Mouse (Mus musculus): ENCODE results near the gene Fancc. TPM values are rescaled to one million over a fixed set of nuclear protein-coding genes. Genes with fewer than 3 reads are reported as not detected.

Gene Fancc
- total and polyA plus RNA-seq, 2 experiments from 2014 or later, result 8.0 to 12.2 TPM

DNA sequence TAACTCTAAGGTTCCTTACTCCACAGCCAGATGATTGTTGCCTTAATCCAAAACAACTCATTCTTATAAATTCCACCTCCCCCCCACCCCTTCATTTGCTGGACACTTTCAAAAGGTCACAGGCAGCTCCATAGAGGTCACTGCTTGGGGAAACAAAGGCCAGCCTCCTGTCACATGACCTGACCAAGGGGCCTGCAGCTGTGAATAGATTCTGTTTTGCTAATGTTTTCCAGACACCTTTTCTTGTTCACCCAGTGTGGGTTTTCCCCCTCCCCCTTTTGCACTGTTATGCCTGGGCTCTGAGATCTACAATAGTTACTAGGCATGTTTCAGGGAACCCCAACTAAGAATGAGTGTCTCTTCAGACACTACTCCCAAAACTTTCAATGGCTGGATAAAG, 44.4 kb upstream of the Fancc start:
- H3K9me3 ChIP-seq (ENCODE audit: low read length), result no peaks in the 10 kb centered on the region
- no peak for TF ChIP-seq CTCF (IDR thresholded peaks at IDR 0.05; ENCODE audit: low read depth)
- H3K4me1 ChIP-seq (ENCODE audit: insufficient read depth), result peaks cover 3% of the 10 kb centered on the region; the same call in 1 of the 2 replicates
- peaks cover 58% of the 10 kb centered on the region for H3K36me3 ChIP-seq (ENCODE audit: insufficient read depth)
- DNase-seq (no peak), ATAC-seq (no peak)
- H3K4me3 ChIP-seq (ENCODE audit: low read depth, low read length), result no peak overlapping the region
- no peaks in the 10 kb centered on the region for H3K27me3 ChIP-seq (ENCODE audit: insufficient read depth, low read length)
- no peak overlapping the region for H3K4me2 ChIP-seq (ENCODE audit: low read depth)
- H3K27ac ChIP-seq (ENCODE audit: low read depth, low read length), result no peak overlapping the region
- H3K9ac ChIP-seq, result no peak overlapping the region

GRCm38 (mm10) chr13:63540584-63540983, 43.5 kb upstream of the Fancc start:
- DNase-seq (no peak), ATAC-seq (no peak)
- peaks cover 65% of the 10 kb centered on the region for H3K36me3 ChIP-seq (ENCODE audit: insufficient read depth)
- H3K27ac ChIP-seq (ENCODE audit: low read depth, low read length), result no peak overlapping the region
- peaks cover 3% of the 10 kb centered on the region; the same call in 1 of the 2 replicates for H3K4me1 ChIP-seq (ENCODE audit: insufficient read depth)
- no peak overlapping the region for H3K9ac ChIP-seq
- H3K9me3 ChIP-seq (ENCODE audit: low read length), result no peaks in the 10 kb centered on the region
- WGBS, result 74% methylated on average over 12 of the region's 12 CpGs
- TF ChIP-seq CTCF (IDR thresholded peaks at IDR 0.05; ENCODE audit: low read depth), result no peak
- H3K27me3 ChIP-seq (ENCODE audit: insufficient read depth, low read length), result no peaks in the 10 kb centered on the region
- H3K4me3 ChIP-seq (ENCODE audit: low read depth, low read length), result no peak overlapping the region
- no peak overlapping the region for H3K4me2 ChIP-seq (ENCODE audit: low read depth)

GRCm38 (mm10) chr13:63534981-63535380, 37.9 kb upstream of the Fancc start:
- Histone ChIP-seq H3K9ac (no peak overlapping the region), H3K27me3 (ENCODE audit: insufficient read depth, low read length) (no peaks in the 10 kb centered on the region), H3K4me2 (ENCODE audit: low read depth) (no peak overlapping the region), H3K4me1 (ENCODE audit: insufficient read depth) (no peaks in the 10 kb centered on the region), H3K9me3 (ENCODE audit: low read length) (no peaks in the 10 kb centered on the region), H3K36me3 (ENCODE audit: insufficient read depth) (peaks cover 80% of the 10 kb centered on the region), H3K27ac (ENCODE audit: low read depth, low read length) (no peak overlapping the region), H3K4me3 (ENCODE audit: low read depth, low read length) (no peak overlapping the region)
- 88% methylated on average over 4 of the region's 4 CpGs for WGBS
- no peak for TF ChIP-seq CTCF (IDR thresholded peaks at IDR 0.05; ENCODE audit: low read depth)
- no peak for ATAC-seq
- no peak for DNase-seq

- Histone ChIP-seq H3K27me3 (ENCODE audit: insufficient read depth, low read length) (no peaks in the 10 kb centered on the region), H3K4me1 (ENCODE audit: insufficient read depth) (peaks cover 6% of the 10 kb centered on the region; the same call in 1 of the 2 replicates), H3K9me3 (ENCODE audit: low read length) (no peaks in the 10 kb centered on the region), H3K4me2 (ENCODE audit: low read depth) (no peak overlapping the region), H3K36me3 (ENCODE audit: insufficient read depth) (peaks cover 52% of the 10 kb centered on the region), H3K9ac (no peak overlapping the region), H3K27ac (ENCODE audit: low read depth, low read length) (no peak overlapping the region), H3K4me3 (ENCODE audit: low read depth, low read length) (no peak overlapping the region)
- DNase-seq (no peak), ATAC-seq (no peak)
- no peak for TF ChIP-seq CTCF (IDR thresholded peaks at IDR 0.05; ENCODE audit: low read depth)
- 61% methylated on average over 9 of the region's 9 CpGs for WGBS
Measured at GRCm38 (mm10) chr13:63530857-63531256, 33.8 kb upstream of the Fancc start.

GRCm38 (mm10) chr13:63530371-63530764, 33.3 kb upstream of the Fancc start:
- Histone ChIP-seq H3K4me1 (ENCODE audit: insufficient read depth) (peaks cover 6% of the 10 kb centered on the region; the same call in 1 of the 2 replicates), H3K9me3 (ENCODE audit: low read length) (no peaks in the 10 kb centered on the region), H3K4me2 (ENCODE audit: low read depth) (no peak overlapping the region), H3K36me3 (ENCODE audit: insufficient read depth) (peaks cover 49% of the 10 kb centered on the region), H3K9ac (no peak overlapping the region), H3K4me3 (ENCODE audit: low read depth, low read length) (no peak overlapping the region), H3K27ac (ENCODE audit: low read depth, low read length) (no peak overlapping the region), H3K27me3 (ENCODE audit: insufficient read depth, low read length) (no peaks in the 10 kb centered on the region)
- no peak for TF ChIP-seq CTCF (IDR thresholded peaks at IDR 0.05; ENCODE audit: low read depth)
- DNase-seq (no peak), ATAC-seq (no peak)
- WGBS, result 43% methylated on average over 3 of the region's 3 CpGs

DNA sequence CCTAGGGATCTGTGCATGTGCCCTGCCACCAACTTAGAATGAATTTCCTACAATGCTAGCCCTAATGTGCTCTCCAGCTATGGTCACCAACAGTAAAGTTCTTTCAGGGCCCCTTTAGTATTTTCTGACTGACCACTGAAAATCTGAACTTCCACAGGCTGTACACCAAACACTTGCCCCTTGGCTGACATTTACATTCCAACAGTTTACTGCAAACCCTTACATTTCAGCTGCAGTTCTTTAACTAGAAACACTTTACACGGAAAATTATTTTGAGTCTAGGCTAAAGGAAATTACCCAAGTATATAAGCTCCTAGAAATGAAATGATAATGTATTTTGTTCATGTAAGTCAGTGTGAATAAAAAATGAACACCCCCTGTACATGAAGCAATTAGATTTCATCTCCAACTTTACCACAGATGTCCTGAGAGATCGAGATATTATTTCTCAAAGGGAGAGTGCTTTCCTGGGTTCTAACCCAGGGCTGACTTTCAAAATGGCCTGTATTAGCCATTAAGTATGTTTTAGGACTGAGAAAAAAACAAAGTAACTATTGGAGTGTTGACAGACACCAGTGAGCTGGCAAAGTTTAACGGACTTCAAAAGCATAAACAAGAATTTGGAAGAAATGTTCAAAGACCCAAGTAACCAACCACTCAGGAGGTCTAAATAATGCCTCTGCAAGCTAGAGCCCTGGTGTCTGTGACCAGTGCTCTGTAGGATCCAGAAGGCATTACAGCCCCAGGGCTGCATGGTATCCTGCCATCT, 32.7 kb upstream of the Fancc start:
- WGBS, result 66% methylated on average over 3 of the region's 3 CpGs
- DNase-seq (no peak), ATAC-seq (no peak)
- Histone ChIP-seq H3K36me3 (ENCODE audit: insufficient read depth) (peaks cover 49% of the 10 kb centered on the region), H3K27ac (ENCODE audit: low read depth, low read length) (no peak overlapping the region), H3K4me3 (ENCODE audit: low read depth, low read length) (no peak overlapping the region), H3K9me3 (ENCODE audit: low read length) (no peaks in the 10 kb centered on the region), H3K4me2 (ENCODE audit: low read depth) (no peak overlapping the region), H3K4me1 (ENCODE audit: insufficient read depth) (peaks cover 6% of the 10 kb centered on the region; the same call in 1 of the 2 replicates), H3K27me3 (ENCODE audit: insufficient read depth, low read length) (no peaks in the 10 kb centered on the region), H3K9ac (no peak overlapping the region)
- TF ChIP-seq CTCF (IDR thresholded peaks at IDR 0.05; ENCODE audit: low read depth), result no peak

GRCm38 (mm10) chr13:63528852-63529251, 31.8 kb upstream of the Fancc start:
- no peak overlapping the region for H3K4me3 ChIP-seq (ENCODE audit: low read depth, low read length)
- no peak for ATAC-seq
- H3K9ac ChIP-seq, result no peak overlapping the region
- H3K4me1 ChIP-seq (ENCODE audit: insufficient read depth), result peaks cover 6% of the 10 kb centered on the region; the same call in 1 of the 2 replicates
- H3K4me2 ChIP-seq (ENCODE audit: low read depth), result no peak overlapping the region
- no peaks in the 10 kb centered on the region for H3K27me3 ChIP-seq (ENCODE audit: insufficient read depth, low read length)
- no peaks in the 10 kb centered on the region for H3K9me3 ChIP-seq (ENCODE audit: low read length)
- 10% methylated on average over 2 of the region's 2 CpGs for WGBS
- no peak for TF ChIP-seq CTCF (IDR thresholded peaks at IDR 0.05; ENCODE audit: low read depth)
- H3K27ac ChIP-seq (ENCODE audit: low read depth, low read length), result no peak overlapping the region
- no peak for DNase-seq
- H3K36me3 ChIP-seq (ENCODE audit: insufficient read depth), result peaks cover 41% of the 10 kb centered on the region
